In the genomic region with DNA sequence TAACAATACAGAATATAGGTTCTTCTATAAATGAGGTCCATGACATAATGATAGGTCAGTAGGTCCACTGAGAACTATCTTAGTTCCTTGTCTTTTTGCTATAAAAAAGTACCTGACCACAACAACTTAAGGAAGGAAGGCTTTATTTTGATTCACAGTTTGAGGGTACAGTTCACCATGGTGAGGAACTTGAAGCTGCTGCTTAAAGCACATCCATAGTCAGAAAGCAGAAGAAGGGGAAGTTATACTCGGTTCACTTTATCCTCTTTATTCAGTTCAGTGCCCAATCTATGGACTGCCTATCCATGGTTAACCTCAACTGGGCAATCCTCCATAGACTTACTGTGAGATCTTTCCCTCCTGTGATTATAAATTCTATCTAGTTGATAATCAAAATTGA, we compare ENCODE assay signal across 29 mouse cellular contexts. TPM values are rescaled to one million over a fixed set of nuclear protein-coding genes. Genes with fewer than 3 reads are reported as not detected.
DNase-seq lines count a peak whose midpoint lies in the region; ATAC-seq and TF ChIP-seq lines count a peak whose summit lies in the region.
"Had no signal": no experiment of that assay in that cellular context is flagged by ENCODE, and none has a peak within 500 bp of the region (broad histone marks: within the 10 kb centered on the region; RNA-seq: fewer than 3 reads in every experiment).

No protein-coding gene starts in this region.

- 73% methylated on average over 1 of the region's 1 CpGs for WGBS in forebrain, postnatal 0 days
- WGBS in forebrain, embryonic 12.5 days, result 67% methylated on average over 1 of the region's 1 CpGs
- 71% methylated on average over 1 of the region's 1 CpGs for WGBS in midbrain, embryonic 14.5 days

- H3K79me2 ChIP-seq in MEL (ENCODE audit: control insufficient read depth, insufficient read depth, low read length, poor library complexity), result no peaks in the 10 kb centered on the region

- TF ChIP-seq CTCF in MEL (IDR thresholded peaks at IDR 0.05 in 2 of 3, conservative IDR thresholded peaks at IDR 0.05 in 1 of 3; ENCODE audit: control insufficient read depth in 1 of 3, insufficient read depth in 1 of 3, low read depth in 2 of 3, low read length in 3 of 3, poor library complexity in 1 of 3, severe bottlenecking in 1 of 3), result no peak
- no peak for TF ChIP-seq CTCF in forebrain, postnatal 0 days (IDR thresholded peaks at IDR 0.05; ENCODE audit: low read depth)

- no peaks in the 10 kb centered on the region for H3K9me3 ChIP-seq in MEL (replicated peaks; ENCODE audit: insufficient read depth, low read length)
- H3K9me3 ChIP-seq in forebrain, postnatal 0 days (ENCODE audit: low read length), result no peaks in the 10 kb centered on the region
- H3K9me3 ChIP-seq in forebrain, embryonic 12.5 days, result no peaks in the 10 kb centered on the region
- no peaks in the 10 kb centered on the region for H3K9me3 ChIP-seq in midbrain, embryonic 14.5 days (ENCODE audit: control insufficient read depth, low read length)
- H3K9me3 ChIP-seq: embryonic facial prominence, embryonic 10.5 days; embryonic facial prominence, embryonic 13.5 days; forebrain, embryonic 13.5 days; heart, embryonic 10.5 days; heart, embryonic 13.5 days; hindbrain, embryonic 12.5 days; hindbrain, embryonic 15.5 days had no signal

- H3K27me3 ChIP-seq in MEL (ENCODE audit: control insufficient read depth in 1 of 2, insufficient read depth in 2 of 2, low read length in 2 of 2), result no peaks in the 10 kb centered on the region
- H3K27me3 ChIP-seq in forebrain, postnatal 0 days (ENCODE audit: insufficient read depth, low read length), result no peaks in the 10 kb centered on the region
- H3K27me3 ChIP-seq in forebrain, embryonic 12.5 days, result no peaks in the 10 kb centered on the region
- no peaks in the 10 kb centered on the region for H3K27me3 ChIP-seq in midbrain, embryonic 14.5 days (ENCODE audit: control insufficient read depth, insufficient read depth, low read length)
- H3K27me3 ChIP-seq: embryonic facial prominence, embryonic 13.5 days; forebrain, embryonic 13.5 days; heart, embryonic 13.5 days; hindbrain, embryonic 12.5 days; hindbrain, embryonic 15.5 days; Patski had no signal

- peak; percentile 23 for DNase-seq in MEL (ENCODE audit: low read depth, low spot score)
- DNase-seq in heart, adult 11 months, result no peak
- DNase-seq in forebrain, postnatal 0 days, result no peak
- DNase-seq in midbrain, embryonic 14.5 days, result no peak
- DNase-seq: adrenal gland, postnatal 10 days; adrenal gland, postnatal 36 days; cerebellum, adult 2 months; cerebellum, adult 9-11 months; cerebellum, postnatal 25 days; embryo, embryonic 11 days; gastrocnemius, adult 2 months; gastrocnemius, postnatal 14 days; heart, adult 2 months; heart, postnatal 14 days; heart, postnatal 4 days had no signal

- TF ChIP-seq RAD21 in MEL (IDR thresholded peaks at IDR 0.05; ENCODE audit: low read depth, low read length), result no peak

- H3K4me2 ChIP-seq in forebrain, postnatal 0 days (ENCODE audit: low read depth), result no peak overlapping the region
- no peak overlapping the region for H3K4me2 ChIP-seq in forebrain, embryonic 12.5 days
- no peak overlapping the region for H3K4me2 ChIP-seq in midbrain, embryonic 14.5 days (ENCODE audit: low read length)
- H3K4me2 ChIP-seq: embryonic facial prominence, embryonic 13.5 days; forebrain, embryonic 13.5 days; heart, embryonic 13.5 days; hindbrain, embryonic 12.5 days; hindbrain, embryonic 15.5 days had no signal

- no peak for TF ChIP-seq POLR2A in MEL (IDR thresholded peaks at IDR 0.05; ENCODE audit: control insufficient read depth in 1 of 2, insufficient read depth in 1 of 2, low read depth in 1 of 2, low read length in 2 of 2, poor library complexity in 1 of 2)

- no peaks in the 10 kb centered on the region for H3K36me3 ChIP-seq in MEL (ENCODE audit: control insufficient read depth in 1 of 2, insufficient read depth in 2 of 2, low read length in 2 of 2)
- H3K36me3 ChIP-seq in forebrain, postnatal 0 days (ENCODE audit: insufficient read depth), result no peaks in the 10 kb centered on the region
- H3K36me3 ChIP-seq in forebrain, embryonic 12.5 days (replicated peaks), result no peaks in the 10 kb centered on the region
- no peaks in the 10 kb centered on the region for H3K36me3 ChIP-seq in midbrain, embryonic 14.5 days (ENCODE audit: control insufficient read depth, insufficient read depth, low read length)
- H3K36me3 ChIP-seq: embryonic facial prominence, embryonic 10.5 days; embryonic facial prominence, embryonic 13.5 days; heart, embryonic 10.5 days; heart, embryonic 13.5 days; hindbrain, embryonic 12.5 days; hindbrain, embryonic 15.5 days had no signal

- TF ChIP-seq EP300 in MEL (IDR thresholded peaks at IDR 0.05; ENCODE audit: low read depth in 1 of 2, low read length in 2 of 2), result no peak

- H3K4me3 ChIP-seq in MEL (ENCODE audit: control insufficient read depth in 1 of 2, insufficient read depth in 1 of 2, low read depth in 2 of 2, low read length in 2 of 2), result no peak overlapping the region
- H3K4me3 ChIP-seq in forebrain, postnatal 0 days (ENCODE audit: low read depth, low read length), result no peak overlapping the region
- H3K4me3 ChIP-seq in forebrain, embryonic 12.5 days (replicated peaks), result no peak overlapping the region
- H3K4me3 ChIP-seq in midbrain, embryonic 14.5 days (replicated peaks; ENCODE audit: low read depth, low read length), result no peak overlapping the region
- H3K4me3 ChIP-seq: embryonic facial prominence, embryonic 10.5 days; embryonic facial prominence, embryonic 13.5 days; erythroblast, embryonic 14.5 days; forebrain, embryonic 13.5 days; gastrocnemius, adult 2 months; heart, adult 2 months; heart, embryonic 10.5 days; heart, embryonic 13.5 days; hindbrain, embryonic 12.5 days; hindbrain, embryonic 15.5 days had no signal

- H3K27ac ChIP-seq in MEL (ENCODE audit: control insufficient read depth, low read depth, low read length), result no peak overlapping the region
- no peak overlapping the region for H3K27ac ChIP-seq in forebrain, postnatal 0 days (ENCODE audit: low read depth, low read length)
- no peak overlapping the region for H3K27ac ChIP-seq in forebrain, embryonic 12.5 days
- no peak overlapping the region for H3K27ac ChIP-seq in midbrain, embryonic 14.5 days (replicated peaks; ENCODE audit: low read depth, low read length)
- H3K27ac ChIP-seq: embryonic facial prominence, embryonic 10.5 days; embryonic facial prominence, embryonic 13.5 days; forebrain, embryonic 13.5 days; gastrocnemius, adult 2 months; heart, adult 2 months; heart, embryonic 10.5 days; heart, embryonic 13.5 days; hindbrain, embryonic 12.5 days; hindbrain, embryonic 15.5 days had no signal

- peak; percentile 87 for ATAC-seq in granulocyte monocyte progenitor cell, adult 5-6 weeks (replicated peaks; ENCODE audit: poor library complexity, severe bottlenecking)
- peak; percentile 87 for ATAC-seq in megakaryocyte progenitor cell, adult 5-6 weeks (replicated peaks; ENCODE audit: poor library complexity)
- ATAC-seq in forebrain, postnatal 0 days, result no peak
- no peak for ATAC-seq in forebrain, embryonic 12.5 days (ENCODE audit: low FRiP score)
- ATAC-seq in midbrain, embryonic 14.5 days (ENCODE audit: low FRiP score, low TSS enrichment), result no peak
- ATAC-seq: CD4-positive, CD25-positive, alpha-beta regulatory T cell, adult 4 months; forebrain, embryonic 13.5 days; forebrain, embryonic 16.5 days; Patski had no signal

- no peaks in the 10 kb centered on the region for H3K4me1 ChIP-seq in MEL (ENCODE audit: control insufficient read depth in 1 of 2, insufficient read depth in 2 of 2, low read length in 2 of 2)
- H3K4me1 ChIP-seq in forebrain, postnatal 0 days (ENCODE audit: insufficient read depth), result no peaks in the 10 kb centered on the region
- no peaks in the 10 kb centered on the region for H3K4me1 ChIP-seq in forebrain, embryonic 12.5 days
- H3K4me1 ChIP-seq in midbrain, embryonic 14.5 days (ENCODE audit: control insufficient read depth, insufficient read depth, low read length), result no peaks in the 10 kb centered on the region
- H3K4me1 ChIP-seq: embryonic facial prominence, embryonic 10.5 days; embryonic facial prominence, embryonic 13.5 days; forebrain, embryonic 13.5 days; heart, embryonic 10.5 days; heart, embryonic 13.5 days; hindbrain, embryonic 12.5 days; hindbrain, embryonic 15.5 days had no signal

- H3K9ac ChIP-seq in MEL (ENCODE audit: control insufficient read depth, low read depth, low read length, poor library complexity, severe bottlenecking), result no peak overlapping the region
- no peak overlapping the region for H3K9ac ChIP-seq in forebrain, postnatal 0 days
- H3K9ac ChIP-seq in forebrain, embryonic 12.5 days, result no peak overlapping the region
- no peak overlapping the region for H3K9ac ChIP-seq in midbrain, embryonic 14.5 days (replicated peaks; ENCODE audit: low read length)
- H3K9ac ChIP-seq: embryonic facial prominence, embryonic 13.5 days; forebrain, embryonic 13.5 days; heart, embryonic 13.5 days; hindbrain, embryonic 12.5 days; hindbrain, embryonic 15.5 days had no signal

TF ChIP-seq in MEL, 35 proteins besides CTCF, POLR2A, EP300 and RAD21:
- no peak for TF ChIP-seq MYC (IDR thresholded peaks at IDR 0.05; ENCODE audit: low read depth, low read length)
- no peak for TF ChIP-seq ETS1 (IDR thresholded peaks at IDR 0.05; ENCODE audit: low read depth, low read length)
- TF ChIP-seq GABPA (IDR thresholded peaks at IDR 0.05; ENCODE audit: low read depth, low read length), result no peak
- no peak for TF ChIP-seq MEF2A (IDR thresholded peaks at IDR 0.05; ENCODE audit: extremely low read depth, insufficient replicate concordance, low read depth, low read length, poor library complexity, severe bottlenecking)
- TF ChIP-seq MYB (IDR thresholded peaks at IDR 0.05; ENCODE audit: low read depth, low read length), result no peak

RNA-seq across cellular contexts. Expression of a gene that starts 43.7 kb away (rescaled TPM):
- not detected in 2 replicates for total RNA-seq in MEL (2012; rRNA removed)
- polyA plus RNA-seq in MEL (2012; ENCODE audit: insufficient read depth in 1 of 2, insufficient read length in 2 of 2, low read depth in 1 of 2, low replicate concordance in 2 of 2, missing spikeins in 1 of 2), result not detected
- 0.79 TPM in 1 of 2 replicates, not detected in the other for total RNA-seq in granulocyte monocyte progenitor cell, adult 5-6 weeks (2014; fragmentation: Nextera tagmentation)
- total RNA-seq in granulocyte monocyte progenitor cell, adult 5-6 weeks (2017), result 1.3 and 2.5 TPM in 2 replicates
- 1.3 and 5.8 TPM in 2 replicates for total RNA-seq in megakaryocyte progenitor cell, adult 5-6 weeks (2015)
- 2.0 and 2.6 TPM in 2 replicates for total RNA-seq in megakaryocyte progenitor cell, adult 5-6 weeks (2017)
- total RNA-seq in forebrain, postnatal 0 days (2014; rRNA removed), result 0.23 and 0.24 TPM in 2 replicates
- polyA plus RNA-seq in forebrain, postnatal 0 days (2015; fragmentation: Nextera tagmentation; extraction: Ambion mirVana), result 0.08 and 0.21 TPM in 2 replicates
- polyA plus RNA-seq in forebrain, embryonic 12.5 days (2016; fragmentation: Nextera tagmentation; extraction: Ambion mirVana), result 0.05 and 0.06 TPM in 2 replicates
- polyA plus RNA-seq in midbrain, embryonic 14.5 days (2014; fragmentation: Nextera tagmentation; extraction: Ambion mirVana), result not detected in 2 replicates
- polyA plus RNA-seq: CD4-positive, CD25-positive, alpha-beta regulatory T cell, adult 4 months; erythroblast, embryonic 14.5 days; forebrain, embryonic 13.5 days; forebrain, embryonic 16.5 days had no signal

Comparison
In these comparisons a context has a peak if more than half of its experiments do, and no peak if none do; other contexts are left out.
1. ATAC-seq: peak in granulocyte monocyte progenitor cell, adult 5-6 weeks (single experiment) and megakaryocyte progenitor cell, adult 5-6 weeks (single experiment); none in forebrain, postnatal 0 days (single experiment), forebrain, embryonic 12.5 days (single experiment) and midbrain, embryonic 14.5 days (single experiment).